Mouse (Mus musculus): ENCODE results near the gene Ttc25. TPM values are rescaled to one million over a fixed set of nuclear protein-coding genes. Genes with fewer than 3 reads are reported as not detected.

Gene Ttc25
- polyA plus RNA-seq, 1 experiment from 2014 or later: 0.77 TPM

DNA sequence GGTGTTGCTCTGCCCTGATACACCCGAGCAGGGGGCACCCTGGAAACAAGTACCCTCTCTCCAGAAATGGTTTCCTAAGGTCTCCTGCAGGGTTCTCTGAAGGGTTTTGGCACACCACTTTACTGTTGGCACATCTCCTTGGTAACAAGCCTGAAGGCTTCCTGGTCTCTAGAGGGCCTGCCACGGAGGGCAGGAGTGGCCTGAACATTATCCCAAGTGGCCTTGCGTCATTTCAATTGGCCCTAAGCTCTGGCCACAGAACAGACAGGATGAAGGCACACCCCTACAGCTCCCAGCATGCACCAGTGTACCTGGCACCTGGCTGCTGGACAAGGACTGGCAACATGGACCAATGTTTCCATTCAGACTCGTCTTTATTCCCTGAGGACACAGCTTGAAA lies 7.4 kb downstream of the Ttc25 start:
- ATAC-seq (ENCODE audit: insufficient number of reproducible peaks, low FRiP score): no peak
- Histone ChIP-seq H3K36me3 (no peaks in the 10 kb centered on the region), H3K4me1 (replicated peaks) (peaks cover 11% of the 10 kb centered on the region; the same call in 1 of the 2 replicates), H3K4me2 (no peak overlapping the region), H3K27me3 (replicated peaks) (no peaks in the 10 kb centered on the region), H3K9ac (no peak overlapping the region), H3K27ac (ENCODE audit: poor library complexity, severe bottlenecking) (no peak overlapping the region), H3K4me3 (no peak overlapping the region), H3K9me3 (replicated peaks) (no peaks in the 10 kb centered on the region)
- 74% methylated on average over 4 of the region's 4 CpGs for WGBS

DNA sequence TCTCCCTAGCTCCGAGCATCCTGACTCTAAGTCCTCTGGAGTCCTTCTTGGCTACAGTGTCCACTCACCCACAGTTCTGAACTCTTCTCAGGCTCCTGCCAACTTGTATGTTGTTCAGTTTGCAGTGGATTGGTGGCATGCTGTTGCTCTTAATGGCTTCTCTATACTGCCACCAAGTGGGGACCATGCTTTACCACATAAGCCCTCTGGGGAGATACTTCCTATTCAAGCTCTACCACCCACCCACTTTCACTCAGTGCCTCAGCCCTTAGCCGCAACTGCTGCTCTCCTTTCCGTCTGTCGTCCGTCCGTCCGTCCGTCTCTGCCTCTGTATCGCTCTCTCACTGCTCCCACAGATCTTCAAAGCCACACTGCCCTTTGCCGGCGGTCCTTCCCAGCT lies 10.2 kb downstream of the Ttc25 start:
- ATAC-seq (ENCODE audit: insufficient number of reproducible peaks, low FRiP score): peak; percentile 58
- H3K9me3 ChIP-seq (replicated peaks): no peaks in the 10 kb centered on the region
- no peak overlapping the region for H3K27ac ChIP-seq (ENCODE audit: poor library complexity, severe bottlenecking)
- WGBS: 11% methylated on average over 11 of the region's 11 CpGs
- peak overlapping the region; percentile 35 for H3K4me3 ChIP-seq
- H3K4me2 ChIP-seq: peak overlapping the region; percentile 63
- H3K4me1 ChIP-seq (replicated peaks): peaks cover 11% of the 10 kb centered on the region; the same call in 1 of the 2 replicates
- no peaks in the 10 kb centered on the region for H3K27me3 ChIP-seq (replicated peaks)
- no peaks in the 10 kb centered on the region for H3K36me3 ChIP-seq
- peak overlapping the region; percentile 55; the same call in 1 of the 2 replicates for H3K9ac ChIP-seq

- H3K27me3 ChIP-seq (replicated peaks): no peaks in the 10 kb centered on the region
Observed at GRCm38 (mm10) chr11:100557563-100557962, 12.2 kb downstream of the Ttc25 start.

GRCm38 (mm10) chr11:100559476-100559875 lies 14.1 kb downstream of the Ttc25 start:
- Histone ChIP-seq H3K36me3 (no peaks in the 10 kb centered on the region), H3K9me3 (replicated peaks) (no peaks in the 10 kb centered on the region), H3K27me3 (replicated peaks) (no peaks in the 10 kb centered on the region), H3K4me1 (replicated peaks) (peaks cover 7% of the 10 kb centered on the region; the same call in 1 of the 2 replicates), H3K9ac (no peak overlapping the region), H3K4me2 (no peak overlapping the region), H3K27ac (ENCODE audit: poor library complexity, severe bottlenecking) (no peak overlapping the region), H3K4me3 (no peak overlapping the region)
- WGBS: 35% methylated on average over 7 of the region's 7 CpGs
- no peak for ATAC-seq (ENCODE audit: insufficient number of reproducible peaks, low FRiP score)

More at GRCm38 (mm10) chr11:100557563-100557962, 12.2 kb downstream of the Ttc25 start:
- Histone ChIP-seq H3K4me1 (replicated peaks) (peaks cover 7% of the 10 kb centered on the region; the same call in 1 of the 2 replicates), H3K36me3 (no peaks in the 10 kb centered on the region), H3K4me3 (no peak overlapping the region), H3K9ac (no peak overlapping the region), H3K9me3 (replicated peaks) (no peaks in the 10 kb centered on the region), H3K27ac (ENCODE audit: poor library complexity, severe bottlenecking) (no peak overlapping the region), H3K4me2 (no peak overlapping the region)
- 67% methylated on average over 3 of the region's 3 CpGs for WGBS
- no peak for ATAC-seq (ENCODE audit: insufficient number of reproducible peaks, low FRiP score)

DNA sequence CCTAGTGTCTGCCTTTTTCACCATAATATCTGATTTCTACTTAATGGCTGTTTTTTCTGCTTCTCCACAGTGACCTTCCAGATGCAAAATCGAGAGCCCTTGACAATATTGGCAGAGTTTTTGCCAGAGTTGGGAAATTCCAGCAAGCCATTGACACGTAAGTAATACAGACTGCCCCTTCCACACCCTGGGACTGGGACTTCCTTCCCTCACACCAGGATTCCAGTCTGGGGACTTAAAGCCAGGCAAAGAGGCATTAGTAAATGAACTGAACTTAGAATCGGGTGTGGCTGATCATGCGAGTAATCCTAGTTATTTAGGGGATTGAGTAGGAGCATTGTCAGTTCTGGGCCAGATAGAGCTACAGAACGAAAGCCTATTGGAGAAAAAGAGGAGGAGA lies 16.3 kb downstream of the Ttc25 start:
- ATAC-seq (ENCODE audit: insufficient number of reproducible peaks, low FRiP score): no peak

DNA sequence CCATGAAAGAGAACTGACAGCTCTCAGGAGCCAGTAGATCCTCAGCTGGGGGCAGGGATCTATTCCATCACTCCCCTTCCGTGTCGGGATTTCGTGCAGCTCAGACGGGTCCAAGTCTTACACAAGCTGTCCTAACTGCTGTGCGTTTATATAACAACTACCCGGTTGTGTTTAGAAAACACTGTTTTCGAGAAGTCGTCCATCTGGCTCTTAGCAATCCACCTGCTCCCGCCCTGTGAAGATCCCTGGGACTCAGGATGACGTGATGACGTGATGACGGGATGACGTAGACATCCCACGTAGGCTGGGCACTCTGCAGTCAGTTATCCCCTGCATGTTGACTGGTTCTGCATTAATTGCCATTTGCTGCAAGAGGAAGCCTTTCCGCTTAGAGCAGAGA lies 18.9 kb downstream of the Ttc25 start:
- Histone ChIP-seq H3K36me3 (no peaks in the 10 kb centered on the region), H3K4me3 (no peak overlapping the region), H3K27ac (ENCODE audit: poor library complexity, severe bottlenecking) (no peak overlapping the region), H3K27me3 (replicated peaks) (0 out of 2 replicates have a peak, but pooled peaks cover 5% of the 10 kb centered on the region), H3K4me1 (replicated peaks) (no peaks in the 10 kb centered on the region), H3K9ac (no peak overlapping the region), H3K4me2 (no peak overlapping the region), H3K9me3 (replicated peaks) (0 out of 2 replicates have a peak, but pooled peaks cover 5% of the 10 kb centered on the region)
- 70% methylated on average over 15 of the region's 15 CpGs for WGBS
- no peak for ATAC-seq (ENCODE audit: insufficient number of reproducible peaks, low FRiP score)

More for the DNA sequence above, 16.3 kb downstream of the Ttc25 start:
- Histone ChIP-seq H3K36me3 (no peaks in the 10 kb centered on the region), H3K9me3 (replicated peaks) (0 out of 2 replicates have a peak, but pooled peaks cover 5% of the 10 kb centered on the region), H3K27me3 (replicated peaks) (no peaks in the 10 kb centered on the region), H3K27ac (ENCODE audit: poor library complexity, severe bottlenecking) (no peak overlapping the region), H3K4me1 (replicated peaks) (no peaks in the 10 kb centered on the region), H3K4me2 (no peak overlapping the region), H3K4me3 (no peak overlapping the region), H3K9ac (no peak overlapping the region)
- 69% methylated on average over 5 of the region's 5 CpGs for WGBS

DNA sequence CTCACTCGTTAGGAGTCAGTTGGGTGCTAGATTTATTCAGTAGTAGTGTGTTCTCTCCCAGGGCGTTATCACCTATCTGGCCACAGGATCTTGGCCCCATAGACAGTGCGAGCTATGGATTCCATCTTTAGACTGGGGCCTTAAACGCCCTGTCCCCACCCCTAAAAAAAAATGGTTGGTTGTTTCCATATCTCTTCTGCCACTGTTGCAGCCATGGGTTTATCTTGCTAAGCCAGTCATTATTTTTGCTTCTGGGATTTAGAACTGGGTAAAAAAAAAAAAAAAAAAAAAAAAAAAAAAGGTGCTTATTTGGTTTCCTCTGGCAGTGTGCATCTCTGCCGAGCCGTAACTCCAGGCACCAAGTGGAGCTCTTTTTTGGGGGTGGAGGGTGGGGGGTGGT lies 19.3 kb downstream of the Ttc25 start:
- Histone ChIP-seq H3K27me3 (replicated peaks) (0 out of 2 replicates have a peak, but pooled peaks cover 5% of the 10 kb centered on the region), H3K4me2 (no peak overlapping the region), H3K36me3 (no peaks in the 10 kb centered on the region), H3K27ac (ENCODE audit: poor library complexity, severe bottlenecking) (no peak overlapping the region), H3K9me3 (replicated peaks) (0 out of 2 replicates have a peak, but pooled peaks cover 5% of the 10 kb centered on the region), H3K4me1 (replicated peaks) (no peaks in the 10 kb centered on the region), H3K4me3 (no peak overlapping the region), H3K9ac (no peak overlapping the region)
- no peak for ATAC-seq (ENCODE audit: insufficient number of reproducible peaks, low FRiP score)
- 84% methylated on average over 6 of the region's 6 CpGs for WGBS

GRCm38 (mm10) chr11:100567229-100567628 lies 21.8 kb downstream of the Ttc25 start:
- no peak for ATAC-seq (ENCODE audit: insufficient number of reproducible peaks, low FRiP score)
- H3K4me2 ChIP-seq: no peak overlapping the region
- peaks cover 11% of the 10 kb centered on the region for H3K27me3 ChIP-seq (replicated peaks)
- no peak overlapping the region for H3K4me3 ChIP-seq
- WGBS: 65% methylated on average over 5 of the region's 5 CpGs
- H3K9me3 ChIP-seq (replicated peaks): 0 out of 2 replicates have a peak, but pooled peaks cover 5% of the 10 kb centered on the region
- no peaks in the 10 kb centered on the region for H3K36me3 ChIP-seq
- H3K4me1 ChIP-seq (replicated peaks): peaks cover 9% of the 10 kb centered on the region; the same call in 1 of the 2 replicates
- H3K27ac ChIP-seq (ENCODE audit: poor library complexity, severe bottlenecking): no peak overlapping the region
- H3K9ac ChIP-seq: no peak overlapping the region

DNA sequence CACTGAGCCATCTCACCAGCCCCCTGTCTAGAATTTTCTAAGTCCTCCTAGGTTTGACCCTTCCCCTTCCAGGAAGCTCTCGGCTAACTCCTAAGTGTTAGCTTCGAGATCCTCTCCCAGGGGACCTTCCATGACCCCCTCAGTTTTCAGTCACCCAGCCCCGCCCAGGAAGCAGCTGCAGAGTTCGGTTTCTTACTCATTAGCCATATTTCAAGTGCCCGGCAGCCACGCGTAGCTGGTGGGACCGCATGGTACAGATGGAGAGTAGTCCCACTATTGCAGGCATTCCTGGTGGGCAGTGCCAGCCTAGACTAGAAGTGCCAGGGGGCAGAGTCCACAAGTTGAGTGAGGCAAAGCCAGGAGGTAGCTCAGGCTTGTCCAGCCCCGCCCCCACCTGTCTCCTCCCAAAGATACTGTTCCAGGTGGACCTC lies 22.4 kb downstream of the Ttc25 start:
- Histone ChIP-seq H3K27ac (ENCODE audit: poor library complexity, severe bottlenecking) (no peak overlapping the region), H3K27me3 (replicated peaks) (peaks cover 15% of the 10 kb centered on the region), H3K36me3 (no peaks in the 10 kb centered on the region), H3K4me3 (no peak overlapping the region), H3K9ac (no peak overlapping the region), H3K4me1 (replicated peaks) (peaks cover 9% of the 10 kb centered on the region; the same call in 1 of the 2 replicates), H3K4me2 (no peak overlapping the region), H3K9me3 (replicated peaks) (0 out of 2 replicates have a peak, but pooled peaks cover 5% of the 10 kb centered on the region)
- ATAC-seq (ENCODE audit: insufficient number of reproducible peaks, low FRiP score): no peak
- WGBS: 72% methylated on average over 9 of the region's 9 CpGs

DNA sequence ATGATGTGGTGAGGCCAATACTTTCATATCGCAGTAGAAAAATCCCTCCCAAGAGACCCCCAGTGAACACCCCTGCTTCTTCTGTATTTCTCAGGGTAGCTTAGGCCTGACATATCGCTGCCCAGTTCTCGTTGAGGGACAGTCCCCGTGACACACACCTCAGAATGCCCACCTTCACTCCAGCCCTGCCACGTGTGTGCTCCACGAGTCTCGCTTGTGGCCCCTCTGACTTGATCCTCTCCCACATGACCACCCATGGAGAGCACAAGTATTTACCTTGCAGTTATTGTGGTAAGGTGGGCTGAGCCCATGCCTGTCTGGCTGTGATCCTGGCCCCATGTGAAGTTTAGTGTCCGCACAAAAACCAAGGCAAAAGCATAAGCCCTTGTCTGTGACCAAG lies 23.3 kb downstream of the Ttc25 start:
- Histone ChIP-seq H3K4me2 (no peak overlapping the region), H3K27me3 (replicated peaks) (peaks cover 15% of the 10 kb centered on the region), H3K36me3 (no peaks in the 10 kb centered on the region), H3K27ac (ENCODE audit: poor library complexity, severe bottlenecking) (no peak overlapping the region), H3K4me1 (replicated peaks) (peaks cover 9% of the 10 kb centered on the region; the same call in 1 of the 2 replicates), H3K9me3 (replicated peaks) (0 out of 2 replicates have a peak, but pooled peaks cover 5% of the 10 kb centered on the region), H3K9ac (no peak overlapping the region), H3K4me3 (no peak overlapping the region)
- no peak for ATAC-seq (ENCODE audit: insufficient number of reproducible peaks, low FRiP score)
- WGBS: 80% methylated on average over 8 of the region's 8 CpGs

DNA sequence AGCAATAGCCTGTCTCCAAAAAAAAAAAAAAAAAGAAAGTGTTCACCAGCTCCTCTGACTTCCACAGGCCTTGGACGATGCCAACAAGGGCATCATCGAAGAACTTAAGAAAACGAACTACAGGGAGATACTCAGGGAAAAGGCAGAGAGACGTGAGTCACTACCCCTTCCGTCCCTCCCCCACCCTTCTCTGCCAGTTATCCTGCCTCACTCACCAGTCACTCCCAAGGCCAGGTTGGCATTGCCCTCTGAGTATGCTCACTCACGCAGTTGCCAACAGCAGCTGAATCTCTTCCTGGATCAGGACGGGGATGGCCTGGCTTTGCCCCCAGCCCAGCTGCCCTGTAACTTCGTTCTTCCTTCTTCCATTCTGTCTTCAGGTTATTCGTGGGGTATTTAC lies 24.4 kb downstream of the Ttc25 start:
- no peak for ATAC-seq (ENCODE audit: insufficient number of reproducible peaks, low FRiP score)
- Histone ChIP-seq H3K4me3 (no peak overlapping the region), H3K36me3 (no peaks in the 10 kb centered on the region), H3K27ac (ENCODE audit: poor library complexity, severe bottlenecking) (no peak overlapping the region), H3K9ac (no peak overlapping the region), H3K4me1 (replicated peaks) (peaks cover 9% of the 10 kb centered on the region; the same call in 1 of the 2 replicates), H3K4me2 (no peak overlapping the region), H3K27me3 (replicated peaks) (peaks cover 15% of the 10 kb centered on the region), H3K9me3 (replicated peaks) (0 out of 2 replicates have a peak, but pooled peaks cover 5% of the 10 kb centered on the region)
- whole genome bisulfite sequencing: 63% methylated on average over 9 of the region's 9 CpGs
